Mouse (Mus musculus) monocyte, adult 2 months (primary cell): Measurements from ENCODE around the gene Chrnb2.
A peak's percentile ranks its signal among the peaks of the same experiment; 100 is the strongest.
"Not testable (repeated sequence)": the region's sequence is repeated elsewhere in the genome, so short reads cannot be mapped to it uniquely, and the experiment has no call there.

Experiments used
- DNase-seq, 2 experiments: peaks; one replicate each; pipeline ENCODE4 v3.0.0; 2022; ENCODE audit warnings: low spot score in 2 of 2, low read depth in 1 of 2

Gene Chrnb2

GRCm38 (mm10) chr3:89764119-89764724 lies at the start of gene Chrnb2:
Gene Chrnb2, minus strand, starts transcription at chr3:89764632.
- DNase-seq = peak in 1 of 2 experiments; percentile 54

GRCm38 (mm10) chr3:89814051-89814450 lies 49.6 kb upstream of the Chrnb2 start:
- no peak for DNase-seq

GRCm38 (mm10) chr3:89812166-89812565 lies 47.7 kb upstream of the Chrnb2 start:
- no peak for DNase-seq

GRCm38 (mm10) chr3:89810841-89811240 lies 46.4 kb upstream of the Chrnb2 start:
- DNase-seq = no peak

- DNase-seq = no peak
Observed at GRCm38 (mm10) chr3:89808638-89809037, 44.2 kb upstream of the Chrnb2 start.

GRCm38 (mm10) chr3:89807881-89808280 lies 43.4 kb upstream of the Chrnb2 start:
- DNase-seq = no peak

- DNase-seq = no peak
Observed at GRCm38 (mm10) chr3:89807171-89807570, 42.7 kb upstream of the Chrnb2 start.

GRCm38 (mm10) chr3:89806751-89807150 lies 42.3 kb upstream of the Chrnb2 start:
- DNase-seq = no peak

- no peak for DNase-seq
Observed at GRCm38 (mm10) chr3:89805179-89805578, 40.7 kb upstream of the Chrnb2 start.

- no peak for DNase-seq
Observed at GRCm38 (mm10) chr3:89802876-89803275, 38.4 kb upstream of the Chrnb2 start.

GRCm38 (mm10) chr3:89801507-89801847 lies 37.0 kb upstream of the Chrnb2 start:
- peak in 1 of 2 experiments; percentile 32 for DNase-seq

GRCm38 (mm10) chr3:89800774-89801506 lies 36.5 kb upstream of the Chrnb2 start:
- DNase-seq = no peak

- DNase-seq = not testable (repeated sequence)
Observed at GRCm38 (mm10) chr3:89800078-89800477, 35.6 kb upstream of the Chrnb2 start.

- DNase-seq = no peak
Observed at GRCm38 (mm10) chr3:89799476-89799875, 35.0 kb upstream of the Chrnb2 start.

- no peak for DNase-seq
Observed at GRCm38 (mm10) chr3:89798518-89798917, 34.1 kb upstream of the Chrnb2 start.

GRCm38 (mm10) chr3:89796358-89796757 lies 31.9 kb upstream of the Chrnb2 start:
- DNase-seq = peak; percentile 51 to 56

GRCm38 (mm10) chr3:89795746-89796145 lies 31.3 kb upstream of the Chrnb2 start:
- no peak for DNase-seq

GRCm38 (mm10) chr3:89794616-89795015 lies 30.2 kb upstream of the Chrnb2 start:
- no peak for DNase-seq

- DNase-seq = no peak
Observed at GRCm38 (mm10) chr3:89788680-89789352, 24.4 kb upstream of the Chrnb2 start.

GRCm38 (mm10) chr3:89786275-89786674 lies 21.8 kb upstream of the Chrnb2 start:
- no peak for DNase-seq

- DNase-seq = peak in 1 of 2 experiments; percentile 70
Observed at GRCm38 (mm10) chr3:89784991-89785753, 20.7 kb upstream of the Chrnb2 start.
